Mouse (Mus musculus): ENCODE data around the gene Fcgr2b. TPM values are rescaled to one million over a fixed set of nuclear protein-coding genes. Genes with fewer than 3 reads are reported as not detected.

The Fcgr2b gene
- total and polyA plus RNA-seq, 2 experiments: 34.9 to 68.7 TPM

- no peak for TF ChIP-seq CTCF (IDR thresholded peaks at IDR 0.05; ENCODE audit: low read depth, low read length)
- no peak for TF ChIP-seq POLR2A (IDR thresholded peaks at IDR 0.05; ENCODE audit: extremely low read depth, insufficient read depth, low read length)
- Histone ChIP-seq H3K27ac (replicated peaks; ENCODE audit: insufficient read depth, low read depth, low read length) (peak overlapping the region; percentile 44), H3K36me3 (ENCODE audit: control insufficient read depth, insufficient read depth, low read length) (peaks cover 4% of the 10 kb centered on the region), H3K79me2 (ENCODE audit: control insufficient read depth, insufficient read depth, low read length) (no peaks in the 10 kb centered on the region), H3K4me1 (ENCODE audit: control insufficient read depth, insufficient read depth, low read length) (peaks cover 6% of the 10 kb centered on the region), H3K27me3 (ENCODE audit: control insufficient read depth, insufficient read depth, low read length) (no peaks in the 10 kb centered on the region), H3K4me3 (ENCODE audit: insufficient read depth, low read depth, low read length) (no peak overlapping the region), H3K9ac (ENCODE audit: low read depth, low read length) (no peak overlapping the region)
- WGBS: 77% methylated on average over 7 of the region's 7 CpGs
- DNase-seq (ENCODE audit: extremely low read depth, low read depth, low spot score): no peak
Observed at GRCm38 (mm10) chr1:170963087-170963486, 13.3 kb downstream of the Fcgr2b start.

- no peak overlapping the region for H3K4me3 ChIP-seq (ENCODE audit: insufficient read depth, low read depth, low read length)
- peak overlapping the region; percentile 66 for H3K27ac ChIP-seq (replicated peaks; ENCODE audit: insufficient read depth, low read depth, low read length)
- no peaks in the 10 kb centered on the region for H3K27me3 ChIP-seq (ENCODE audit: control insufficient read depth, insufficient read depth, low read length)
- WGBS: 39% methylated on average over 2 of the region's 2 CpGs
- peaks cover 3% of the 10 kb centered on the region for H3K4me1 ChIP-seq (ENCODE audit: control insufficient read depth, insufficient read depth, low read length)
- H3K36me3 ChIP-seq (ENCODE audit: control insufficient read depth, insufficient read depth, low read length): peaks cover 4% of the 10 kb centered on the region
- H3K79me2 ChIP-seq (ENCODE audit: control insufficient read depth, insufficient read depth, low read length): no peaks in the 10 kb centered on the region
- TF ChIP-seq CTCF (IDR thresholded peaks at IDR 0.05; ENCODE audit: low read depth, low read length) (no peak), POLR2A (IDR thresholded peaks at IDR 0.05; ENCODE audit: extremely low read depth, insufficient read depth, low read length) (no peak)
- H3K9ac ChIP-seq (ENCODE audit: low read depth, low read length): no peak overlapping the region
- DNase-seq (ENCODE audit: extremely low read depth, low read depth, low spot score): no peak
Observed at GRCm38 (mm10) chr1:170962301-170962700, 14.0 kb downstream of the Fcgr2b start.

GRCm38 (mm10) chr1:170961101-170961500 is 15.2 kb downstream of the Fcgr2b start:
- Histone ChIP-seq H3K27me3 (ENCODE audit: control insufficient read depth, insufficient read depth, low read length) (no peaks in the 10 kb centered on the region), H3K27ac (replicated peaks; ENCODE audit: insufficient read depth, low read depth, low read length) (peak overlapping the region; percentile 13), H3K9ac (ENCODE audit: low read depth, low read length) (no peak overlapping the region), H3K4me1 (ENCODE audit: control insufficient read depth, insufficient read depth, low read length) (peaks cover 3% of the 10 kb centered on the region), H3K4me3 (ENCODE audit: insufficient read depth, low read depth, low read length) (no peak overlapping the region), H3K36me3 (ENCODE audit: control insufficient read depth, insufficient read depth, low read length) (peaks cover 4% of the 10 kb centered on the region), H3K79me2 (ENCODE audit: control insufficient read depth, insufficient read depth, low read length) (no peaks in the 10 kb centered on the region)
- no peak for DNase-seq (ENCODE audit: extremely low read depth, low read depth, low spot score)
- no peak for TF ChIP-seq POLR2A (IDR thresholded peaks at IDR 0.05; ENCODE audit: extremely low read depth, insufficient read depth, low read length)
- TF ChIP-seq CTCF (IDR thresholded peaks at IDR 0.05; ENCODE audit: low read depth, low read length): no peak
- WGBS: 86% methylated on average over 6 of the region's 6 CpGs

- Histone ChIP-seq H3K27ac (replicated peaks; ENCODE audit: insufficient read depth, low read depth, low read length) (peak overlapping the region; percentile 50), H3K79me2 (ENCODE audit: control insufficient read depth, insufficient read depth, low read length) (no peaks in the 10 kb centered on the region), H3K4me3 (ENCODE audit: insufficient read depth, low read depth, low read length) (no peak overlapping the region), H3K4me1 (ENCODE audit: control insufficient read depth, insufficient read depth, low read length) (peaks cover 3% of the 10 kb centered on the region), H3K27me3 (ENCODE audit: control insufficient read depth, insufficient read depth, low read length) (no peaks in the 10 kb centered on the region), H3K9ac (ENCODE audit: low read depth, low read length) (no peak overlapping the region), H3K36me3 (ENCODE audit: control insufficient read depth, insufficient read depth, low read length) (no peaks in the 10 kb centered on the region)
- WGBS: 79% methylated on average over 2 of the region's 2 CpGs
- peak; percentile 54 for DNase-seq (ENCODE audit: extremely low read depth, low read depth, low spot score)
- TF ChIP-seq POLR2A (IDR thresholded peaks at IDR 0.05; ENCODE audit: extremely low read depth, insufficient read depth, low read length): no peak
- TF ChIP-seq CTCF (IDR thresholded peaks at IDR 0.05; ENCODE audit: low read depth, low read length): no peak
Observed at GRCm38 (mm10) chr1:170959791-170960190, 16.6 kb downstream of the Fcgr2b start.

- Histone ChIP-seq H3K4me3 (ENCODE audit: insufficient read depth, low read depth, low read length) (no peak overlapping the region), H3K27me3 (ENCODE audit: control insufficient read depth, insufficient read depth, low read length) (no peaks in the 10 kb centered on the region), H3K79me2 (ENCODE audit: control insufficient read depth, insufficient read depth, low read length) (no peaks in the 10 kb centered on the region), H3K4me1 (ENCODE audit: control insufficient read depth, insufficient read depth, low read length) (peaks cover 5% of the 10 kb centered on the region), H3K27ac (replicated peaks; ENCODE audit: insufficient read depth, low read depth, low read length) (no peak overlapping the region), H3K36me3 (ENCODE audit: control insufficient read depth, insufficient read depth, low read length) (no peaks in the 10 kb centered on the region), H3K9ac (ENCODE audit: low read depth, low read length) (no peak overlapping the region)
- WGBS: 61% methylated on average over 3 of the region's 3 CpGs
- no peak for TF ChIP-seq CTCF (IDR thresholded peaks at IDR 0.05; ENCODE audit: low read depth, low read length)
- no peak for TF ChIP-seq POLR2A (IDR thresholded peaks at IDR 0.05; ENCODE audit: extremely low read depth, insufficient read depth, low read length)
- DNase-seq (ENCODE audit: extremely low read depth, low read depth, low spot score): no peak
Observed at GRCm38 (mm10) chr1:170958225-170958624, 18.1 kb downstream of the Fcgr2b start.

GRCm38 (mm10) chr1:170953192-170953591 is 23.2 kb downstream of the Fcgr2b start:
- H3K4me1 ChIP-seq (ENCODE audit: control insufficient read depth, insufficient read depth, low read length): peaks cover 2% of the 10 kb centered on the region; the same call in 1 of the 2 replicates
- H3K9ac ChIP-seq (ENCODE audit: low read depth, low read length): no peak overlapping the region
- H3K27me3 ChIP-seq (ENCODE audit: control insufficient read depth, insufficient read depth, low read length): no peaks in the 10 kb centered on the region
- DNase-seq (ENCODE audit: extremely low read depth, low read depth, low spot score): peak; percentile 39
- 77% methylated on average over 2 of the region's 2 CpGs for WGBS
- H3K79me2 ChIP-seq (ENCODE audit: control insufficient read depth, insufficient read depth, low read length): no peaks in the 10 kb centered on the region
- H3K36me3 ChIP-seq (ENCODE audit: control insufficient read depth, insufficient read depth, low read length): no peaks in the 10 kb centered on the region
- H3K4me3 ChIP-seq (ENCODE audit: insufficient read depth, low read depth, low read length): no peak overlapping the region
- TF ChIP-seq CTCF (IDR thresholded peaks at IDR 0.05; ENCODE audit: low read depth, low read length) (no peak), POLR2A (IDR thresholded peaks at IDR 0.05; ENCODE audit: extremely low read depth, insufficient read depth, low read length) (no peak)
- no peak overlapping the region for H3K27ac ChIP-seq (replicated peaks; ENCODE audit: insufficient read depth, low read depth, low read length)
